Mouse (Mus musculus) WW6 (cell line): ENCODE measurements around the gene Osm.

ENCODE experiments used
- DNase-seq: peaks from one replicate; pipeline ENCODE4 v3.0.0-alpha.2; 2013; ENCODE audit warnings: low read depth, low spot score

Osm gene

DNA sequence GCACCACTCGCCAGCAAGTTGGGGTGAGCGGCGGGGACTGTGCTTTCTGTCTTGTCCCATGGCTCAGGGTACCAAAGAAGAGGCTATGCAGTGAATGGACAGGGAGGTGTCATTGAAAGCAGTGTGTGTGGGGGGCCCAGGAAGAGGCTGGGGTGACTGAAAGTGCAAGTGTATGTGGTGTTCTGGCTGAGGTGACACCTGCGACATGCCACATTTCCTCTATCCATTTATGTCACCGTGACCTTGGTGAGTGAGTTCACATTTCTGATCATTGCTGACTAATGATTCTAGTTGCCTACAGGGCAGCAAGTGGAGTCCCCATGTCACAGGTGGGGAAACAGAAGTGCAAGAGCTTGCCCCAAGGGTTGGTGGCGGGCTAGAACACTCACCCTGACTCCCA lies 32.3 kb downstream of the Osm start:
- no peak for DNase-seq

DNA sequence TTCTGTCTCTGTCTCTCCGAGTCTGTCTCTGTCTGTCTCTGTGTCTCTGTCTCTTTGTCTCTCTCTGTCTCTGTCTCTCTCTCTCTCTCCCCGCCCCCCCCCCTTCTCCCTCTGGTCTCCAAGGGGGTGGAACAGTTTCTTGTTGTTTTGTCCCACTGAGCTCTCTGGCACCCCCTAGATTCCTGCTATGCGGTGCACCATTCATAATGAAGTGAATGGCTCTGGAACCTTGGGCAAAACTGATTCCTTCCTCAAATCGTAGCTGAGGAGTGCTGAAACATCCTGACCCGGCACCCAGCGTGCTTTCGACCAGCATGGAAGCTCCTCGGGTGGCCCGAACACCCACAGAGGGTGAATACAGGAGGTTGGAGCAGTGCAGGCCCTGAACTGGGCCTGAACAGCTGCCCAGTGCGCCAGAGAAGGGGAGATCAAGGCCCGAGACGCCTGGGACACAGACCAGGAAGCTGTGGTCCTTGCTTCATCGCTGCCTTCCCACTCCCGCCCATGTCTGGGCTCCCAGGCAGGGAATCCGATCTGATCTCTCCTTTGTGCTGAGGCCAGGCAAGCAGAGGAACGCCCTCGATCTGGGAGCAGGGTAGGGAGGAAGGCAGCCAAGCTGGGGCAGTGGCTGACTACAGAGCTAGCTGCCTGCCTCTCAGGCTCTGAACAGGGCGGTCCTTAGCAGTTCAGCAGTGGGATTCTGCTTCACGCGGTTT lies 34.7 kb downstream of the Osm start:
- DNase-seq, result peak; percentile 58

DNA sequence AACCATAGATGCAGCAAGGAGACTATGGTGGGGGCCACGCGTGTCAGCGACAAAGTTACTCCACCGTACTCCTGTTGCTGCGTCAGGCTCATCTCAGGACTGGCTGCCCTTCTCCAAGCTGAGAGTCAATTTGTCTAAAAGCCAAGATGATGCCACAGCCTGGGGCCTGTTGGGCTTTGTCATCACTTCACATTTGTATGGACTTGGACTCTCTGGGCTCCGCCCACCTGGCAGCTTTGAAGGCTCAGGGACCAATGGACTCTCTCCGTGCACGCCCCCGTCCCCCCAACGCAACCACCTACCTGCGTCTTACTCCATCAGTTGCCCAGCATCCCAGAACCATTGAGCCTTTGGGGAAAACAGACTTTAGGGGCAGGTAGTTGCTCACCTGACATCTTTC lies 35.3 kb downstream of the Osm start:
- DNase-seq, result no peak

DNA sequence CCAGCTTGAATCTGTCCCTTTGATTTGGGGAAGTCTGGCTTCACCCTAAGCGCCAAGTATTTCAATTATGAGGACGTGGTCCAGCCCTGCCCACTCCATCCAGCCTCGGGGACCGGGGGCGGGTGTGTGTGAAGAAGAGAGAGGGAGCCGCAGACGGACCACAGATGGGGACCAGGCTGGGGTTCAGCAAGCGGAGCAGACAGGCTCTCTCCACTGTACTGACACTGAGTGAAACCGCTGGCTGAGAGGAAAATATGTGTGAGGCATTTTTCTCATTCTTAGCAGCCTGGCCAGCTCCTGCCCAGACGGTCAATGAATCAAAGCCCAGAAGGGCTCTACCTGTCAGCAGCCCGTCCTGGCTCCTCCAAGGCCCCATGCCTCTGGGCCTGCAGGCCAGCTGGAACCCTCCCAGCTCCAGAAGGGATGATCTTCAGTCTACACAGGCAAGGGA lies 40.2 kb downstream of the Osm start:
- no peak for DNase-seq

DNA sequence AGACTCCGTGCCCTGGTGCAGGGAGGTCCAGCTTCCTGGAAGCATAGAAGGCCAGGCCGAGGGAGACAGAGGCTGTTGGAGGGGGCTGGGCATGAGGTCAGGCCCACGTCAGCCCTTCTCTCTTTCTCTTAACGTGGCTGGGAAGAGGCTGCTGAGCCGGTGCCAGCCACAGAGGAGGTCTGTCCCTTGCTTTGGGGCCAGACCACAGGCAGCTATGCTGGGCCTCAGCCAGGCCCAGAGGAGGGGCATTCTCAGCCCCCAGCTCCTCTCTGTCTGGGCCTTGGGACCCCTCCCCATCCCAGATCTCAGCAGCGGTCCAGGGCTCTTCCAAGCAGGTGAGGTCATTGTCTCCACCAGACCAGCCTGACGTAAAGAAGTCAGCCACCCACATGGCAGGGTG lies 43.7 kb downstream of the Osm start:
- DNase-seq, result no peak

DNA sequence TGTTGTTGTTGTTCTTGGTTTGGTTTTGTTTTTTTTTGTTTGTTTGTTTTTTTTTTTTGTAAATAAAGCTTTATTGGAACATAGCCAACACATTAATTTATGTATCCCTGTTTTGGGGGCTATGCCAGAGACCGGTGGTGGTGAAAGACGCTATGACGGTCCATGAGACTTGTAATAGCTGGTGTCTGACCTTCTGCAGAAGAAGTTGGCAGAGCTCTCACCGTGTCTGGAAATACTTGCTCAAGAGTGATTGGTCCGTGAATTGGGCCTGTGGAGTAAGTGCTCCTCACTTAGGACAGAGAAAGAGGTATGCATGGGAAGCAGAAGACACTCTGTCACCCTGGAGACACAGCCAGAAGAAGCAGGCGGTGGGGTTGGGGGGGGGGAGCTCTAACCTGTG lies 45.6 kb downstream of the Osm start:
- DNase-seq, result no peak

DNA sequence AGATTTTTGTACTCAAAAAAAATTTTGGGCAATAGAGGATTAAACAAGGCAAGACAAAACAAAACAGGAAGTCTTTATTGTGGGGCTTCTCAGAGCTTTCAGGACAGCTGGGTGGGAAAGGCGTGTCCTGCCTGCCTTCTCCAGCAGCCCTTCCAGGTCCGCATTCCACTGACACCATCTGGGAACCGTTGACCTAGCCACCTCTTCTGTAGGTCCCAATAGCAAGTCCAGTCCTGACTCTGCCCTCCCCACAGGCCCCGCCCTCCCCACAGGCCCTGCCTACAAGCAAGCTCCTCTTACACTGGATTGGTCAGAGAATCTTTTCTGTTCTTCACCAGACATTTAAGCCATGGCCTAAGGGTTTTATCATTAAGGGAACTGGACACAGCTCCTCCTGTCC lies 47.4 kb downstream of the Osm start:
- no peak for DNase-seq

DNA sequence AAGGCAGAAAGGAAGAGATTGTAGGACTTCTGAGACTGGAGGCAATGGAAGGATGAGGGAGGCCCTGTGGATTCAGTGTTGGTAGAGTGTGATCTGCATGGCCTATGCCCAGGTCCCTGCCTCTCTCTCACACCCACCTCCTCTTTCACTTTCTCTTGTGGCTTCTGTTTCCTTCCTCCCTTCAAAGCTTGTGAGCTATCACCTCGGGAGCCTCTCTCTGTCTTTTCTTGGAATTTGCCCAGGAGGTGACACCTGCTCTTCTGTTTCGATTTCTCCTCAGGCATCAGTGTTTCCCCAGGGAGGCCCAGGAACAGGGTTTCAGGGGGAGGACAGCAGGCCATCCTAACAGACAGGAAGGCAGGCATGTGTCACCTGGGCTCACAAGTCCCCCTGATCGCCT lies 53.1 kb downstream of the Osm start:
- no peak for DNase-seq
